1 mouse cellular context compared by ENCODE assay signal in genomic region chr11:95869442-95869841, GRCm38 (mm10).
TF ChIP-seq lines count a peak whose summit lies in the region.

No protein-coding gene starts in this region.

TF ChIP-seq in MEL, 35 proteins besides CTCF, POLR2A, EP300 and RAD21:
- TF ChIP-seq SMC3 (IDR thresholded peaks at IDR 0.05; ENCODE audit: low read depth, low read length), result no peak
- TF ChIP-seq MAFK (IDR thresholded peaks at IDR 0.05; ENCODE audit: borderline replicate concordance, low read depth, low read length), result no peak
- TF ChIP-seq POLR2AphosphoS2 (IDR thresholded peaks at IDR 0.05; ENCODE audit: low read length), result peak; percentile 32; the same call in 1 of the 2 replicates
- peak; percentile 67 for TF ChIP-seq ZNF384 (IDR thresholded peaks at IDR 0.05; ENCODE audit: low read depth, low read length)
- TF ChIP-seq CHD2 (IDR thresholded peaks at IDR 0.05; ENCODE audit: low read length), result no peak
- no peak for TF ChIP-seq HCFC1 (IDR thresholded peaks at IDR 0.05; ENCODE audit: low read depth, low read length)
- TF ChIP-seq UBTF (IDR thresholded peaks at IDR 0.05; ENCODE audit: borderline replicate concordance, insufficient read depth, low read depth, low read length), result no peak
